Mouse (Mus musculus): ENCODE results near the gene Keap1.
A peak's percentile ranks its signal among the peaks of the same experiment; 100 is the strongest.

GRCm38 (mm10) chr9:21213617-21214190 is 25.5 kb downstream of the Keap1 start:
- TF ChIP-seq CTCF (IDR thresholded peaks at IDR 0.05; ENCODE audit: low read depth) (peak; percentile 54), EP300 (IDR thresholded peaks at IDR 0.05; ENCODE audit: low read depth) (no peak)
